Mouse (Mus musculus): Measurements from ENCODE around the gene Eml2.

The Eml2 gene

DNA sequence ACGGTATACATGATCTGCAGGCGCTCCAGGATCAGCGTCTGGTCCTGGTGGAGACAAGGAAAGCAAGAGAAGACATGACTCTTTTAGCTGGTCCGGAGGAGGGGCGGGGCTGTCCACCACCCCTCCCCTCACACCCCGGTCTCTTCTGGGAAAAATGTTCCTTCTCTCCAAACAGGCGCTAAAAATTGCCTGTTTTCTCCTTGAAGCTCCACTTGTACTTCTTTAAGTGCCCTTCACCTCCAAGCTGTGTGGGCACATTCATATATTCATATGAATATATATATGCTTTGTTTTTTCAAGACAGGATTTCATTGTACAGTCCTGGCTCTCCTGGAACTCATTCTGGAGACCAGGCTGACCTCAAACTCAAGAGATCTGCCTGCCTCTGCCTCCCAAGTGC lies 13.3 kb upstream of the Eml2 start:
- no peak for DNase-seq (ENCODE audit: low spot score in 2 of 2)

DNA sequence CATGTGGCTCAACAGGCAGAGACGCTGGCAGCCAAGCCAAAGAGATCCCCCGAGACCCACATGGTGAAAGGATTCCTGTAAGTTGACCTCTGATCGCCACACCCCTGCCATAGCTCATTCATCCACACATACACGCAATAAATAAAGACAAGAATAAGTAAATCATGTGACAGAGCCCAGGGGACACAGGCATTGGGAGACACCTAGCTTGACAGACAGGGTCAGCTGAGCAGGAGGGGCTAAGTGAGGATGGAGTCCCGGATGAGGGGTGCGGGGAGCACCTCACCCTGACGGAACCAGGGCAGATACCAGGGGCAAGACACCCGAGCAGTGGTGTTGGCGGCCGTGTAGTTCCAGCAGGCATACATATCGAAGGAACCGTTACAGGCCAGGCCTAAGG lies 12.5 kb upstream of the Eml2 start:
- no peak for DNase-seq (ENCODE audit: low spot score in 2 of 2)

DNA sequence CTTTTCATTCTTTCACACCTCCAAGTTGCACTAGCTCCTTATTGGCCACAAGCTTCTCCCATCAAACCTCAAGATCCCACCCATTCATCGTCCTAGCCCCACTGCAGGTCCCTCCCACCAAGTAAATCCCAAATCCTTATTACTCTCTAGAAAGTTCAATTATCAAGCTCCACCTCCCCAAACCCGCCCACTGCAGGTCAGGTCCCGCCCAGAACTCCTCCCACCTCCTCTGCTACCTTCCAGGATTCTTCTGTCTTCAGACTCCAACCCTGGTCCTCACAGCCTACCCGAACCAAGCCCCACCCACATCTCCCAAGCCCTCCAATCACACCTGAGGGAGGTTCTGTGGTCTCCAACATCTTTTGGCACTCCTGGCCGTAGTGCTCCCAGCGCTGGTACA lies 12.0 kb upstream of the Eml2 start:
- DNase-seq (ENCODE audit: low spot score in 2 of 2) = no peak

DNA sequence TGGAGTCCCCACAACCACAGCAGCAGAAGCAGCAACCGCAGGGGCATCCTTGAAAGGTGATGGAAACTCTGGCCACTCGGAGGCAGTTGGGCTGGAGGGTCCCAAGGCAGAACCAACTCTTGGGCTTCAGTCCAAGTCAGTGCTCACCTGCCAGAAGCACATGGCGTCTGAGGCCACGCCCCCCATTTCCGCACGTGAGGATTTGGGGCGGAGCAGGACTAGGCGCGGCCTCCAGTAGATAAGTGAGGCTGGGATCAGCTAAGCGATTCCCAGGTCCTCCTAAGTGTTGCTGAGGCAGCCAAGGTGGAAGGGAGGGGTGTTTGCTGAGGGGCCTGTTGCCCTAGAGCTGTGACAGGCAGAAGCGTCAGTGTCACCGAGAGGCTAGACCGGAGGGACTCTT lies 11.2 kb upstream of the Eml2 start:
- DNase-seq (ENCODE audit: low spot score in 2 of 2) = no peak

DNA sequence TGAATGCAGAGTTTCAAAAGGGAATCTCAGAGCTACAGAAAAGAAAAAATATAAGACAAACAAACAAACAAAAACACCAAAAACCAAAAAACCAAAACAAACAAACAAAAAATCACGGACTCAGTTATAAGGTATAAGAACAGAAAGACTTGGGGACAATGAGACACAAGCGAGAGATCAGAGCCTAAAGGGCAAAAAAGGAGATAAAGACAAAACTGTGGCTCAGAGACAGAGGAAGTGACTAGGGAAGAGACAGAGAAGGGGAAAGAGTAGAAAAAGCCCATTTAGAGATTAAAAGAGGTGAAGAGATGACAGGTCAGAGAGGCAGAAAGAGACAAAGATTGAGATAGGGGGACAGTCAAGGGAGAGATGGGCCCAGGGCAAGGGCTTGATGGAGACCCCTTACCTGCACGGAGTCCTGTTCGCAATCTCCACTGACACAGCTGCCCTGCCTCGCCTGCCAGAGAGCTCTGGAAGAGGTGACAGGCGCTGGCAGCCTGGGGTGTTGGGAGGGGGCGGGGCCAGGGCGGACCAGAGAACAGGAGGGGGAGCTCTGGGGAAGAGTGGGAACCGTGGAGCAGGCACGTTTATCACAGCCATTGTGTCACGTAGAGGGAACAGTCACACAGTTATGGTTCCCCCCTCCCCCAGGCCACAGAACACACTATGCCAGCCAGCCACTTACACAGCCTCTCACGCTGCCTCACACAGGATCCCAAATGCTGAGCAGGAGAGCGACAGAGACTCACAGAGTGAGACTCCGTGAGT lies 10.4 kb upstream of the Eml2 start, which contains the start of gene Gipr:
Gene Gipr, minus strand, starts transcription at position 472 of the 768 bp plus-strand sequence.
- no peak for DNase-seq (ENCODE audit: low spot score in 2 of 2)

DNA sequence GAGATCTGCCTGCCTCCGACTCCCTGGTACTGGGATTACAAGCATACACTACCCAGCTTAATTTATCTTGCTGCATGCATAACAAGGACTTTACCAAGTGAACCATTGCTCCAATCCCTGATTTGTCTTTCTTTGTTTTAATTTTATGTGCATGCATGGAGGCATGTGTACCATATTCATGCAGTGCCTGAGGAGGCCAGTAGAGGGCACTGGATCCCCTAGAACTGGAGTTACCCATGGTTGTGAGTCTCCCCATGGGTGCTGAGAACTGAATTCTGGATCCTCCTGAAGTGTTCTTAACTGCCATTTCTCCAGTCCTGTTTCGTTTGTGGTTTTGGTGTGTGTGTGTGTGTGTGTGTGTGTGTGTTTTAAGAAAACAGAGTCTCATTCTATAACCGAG lies 9.2 kb upstream of the Eml2 start:
- no peak for DNase-seq (ENCODE audit: low spot score in 2 of 2)

DNA sequence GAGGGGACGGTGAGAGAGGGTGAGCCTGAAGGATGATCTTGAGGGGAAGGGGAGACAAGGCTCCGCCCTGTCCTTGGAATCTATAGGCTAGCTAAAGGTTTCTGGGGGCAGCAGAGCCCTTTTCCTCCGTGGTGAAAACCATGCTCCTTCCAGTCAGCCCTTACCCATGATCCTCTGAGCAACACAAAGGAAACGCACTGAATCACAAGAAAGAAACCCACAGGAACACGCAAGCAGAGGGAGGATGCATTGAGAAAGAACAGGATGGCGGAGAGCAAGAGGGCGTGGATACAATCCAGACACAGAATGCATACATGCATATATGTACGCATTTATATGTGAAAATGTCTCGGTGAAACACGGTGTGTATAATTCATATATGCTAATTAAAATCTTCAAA lies 6.7 kb upstream of the Eml2 start:
- no peak for DNase-seq (ENCODE audit: low spot score in 2 of 2)

DNA sequence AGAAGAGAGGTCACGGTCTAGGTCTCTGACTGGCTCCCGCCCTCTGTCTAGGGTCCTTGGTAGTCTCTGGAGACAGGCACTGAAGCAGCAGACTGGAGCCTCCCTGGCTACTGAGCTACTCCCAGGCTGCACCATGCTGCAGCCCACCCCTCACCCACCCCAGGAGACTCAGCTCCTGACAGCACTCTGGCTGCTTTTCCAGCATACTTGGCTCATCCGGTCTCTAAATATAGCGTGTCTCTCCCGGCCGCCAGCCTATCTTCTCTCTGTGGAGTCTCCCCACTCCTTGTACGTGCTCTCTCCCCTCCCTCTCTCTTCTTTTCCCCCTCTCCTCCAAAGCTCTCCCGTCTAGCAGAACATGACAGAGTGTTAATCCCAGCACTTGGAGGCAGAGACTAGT lies 6.1 kb upstream of the Eml2 start:
- DNase-seq (ENCODE audit: low spot score in 2 of 2) = no peak

DNA sequence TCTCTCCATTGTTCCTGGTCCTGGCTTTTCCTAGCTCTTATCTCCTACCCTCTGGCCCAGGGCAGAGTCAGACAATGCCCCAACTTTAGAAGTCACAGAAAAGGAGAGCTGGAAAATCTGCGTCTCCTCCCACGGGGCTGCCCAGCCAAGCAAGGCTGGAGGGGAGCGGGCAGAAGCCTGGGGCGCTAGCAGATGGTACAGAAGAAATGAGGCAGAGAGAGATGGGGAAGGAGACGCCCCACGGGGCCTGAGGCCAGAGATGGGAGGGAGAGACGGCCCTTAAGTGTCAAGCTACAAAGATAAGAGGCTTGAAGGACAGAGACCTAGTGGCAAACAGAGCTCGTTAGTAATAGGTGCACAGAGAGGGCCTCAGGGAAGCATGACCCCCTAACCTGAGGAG lies 4.4 kb upstream of the Eml2 start:
- DNase-seq (ENCODE audit: low spot score in 2 of 2) = no peak

DNA sequence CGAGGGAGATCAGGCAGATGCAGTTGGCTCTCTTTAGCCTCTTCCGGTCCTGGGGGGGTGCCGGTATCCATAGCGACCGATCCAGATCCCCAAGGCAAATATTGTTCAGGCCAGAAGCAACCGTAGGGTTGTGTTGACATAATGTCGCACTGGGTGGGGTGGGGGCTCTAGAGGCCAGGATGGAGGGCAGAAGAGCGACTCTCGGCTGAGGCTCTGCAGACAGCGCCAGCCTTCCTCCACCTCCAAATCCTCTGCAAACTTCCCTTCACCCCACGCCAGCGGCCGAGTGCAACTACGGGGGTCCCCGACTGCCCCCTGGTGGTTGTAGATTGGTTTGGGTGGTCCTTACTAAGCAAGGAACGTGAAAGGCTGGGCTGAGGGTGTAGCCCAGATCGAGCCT lies 3.3 kb upstream of the Eml2 start:
- peak; percentile 74 to 90 for DNase-seq (ENCODE audit: low spot score in 2 of 2)

DNA sequence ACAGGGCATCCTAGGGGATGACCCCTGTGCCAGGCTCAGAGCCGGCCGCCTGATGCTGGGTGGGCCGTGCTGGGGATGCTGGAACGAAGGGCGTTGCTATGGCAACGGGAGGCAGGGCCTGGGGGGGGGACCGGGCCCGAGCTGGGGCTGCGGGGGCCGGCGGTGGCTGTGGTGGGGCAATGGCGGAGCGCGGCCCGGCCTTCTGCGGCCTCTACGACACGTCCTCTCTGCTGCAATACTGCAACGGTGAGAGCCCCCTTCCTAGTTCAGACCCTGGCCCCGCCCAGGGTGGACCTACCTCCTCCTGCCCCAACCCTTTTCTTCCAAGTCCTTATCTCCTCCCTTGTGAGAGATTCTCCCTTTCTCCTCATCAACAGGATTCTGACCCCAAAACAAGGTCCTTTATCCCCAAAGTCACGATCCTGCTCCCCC lies 311 bp downstream of the Eml2 start:
- DNase-seq (ENCODE audit: low spot score in 2 of 2) = no peak

DNA sequence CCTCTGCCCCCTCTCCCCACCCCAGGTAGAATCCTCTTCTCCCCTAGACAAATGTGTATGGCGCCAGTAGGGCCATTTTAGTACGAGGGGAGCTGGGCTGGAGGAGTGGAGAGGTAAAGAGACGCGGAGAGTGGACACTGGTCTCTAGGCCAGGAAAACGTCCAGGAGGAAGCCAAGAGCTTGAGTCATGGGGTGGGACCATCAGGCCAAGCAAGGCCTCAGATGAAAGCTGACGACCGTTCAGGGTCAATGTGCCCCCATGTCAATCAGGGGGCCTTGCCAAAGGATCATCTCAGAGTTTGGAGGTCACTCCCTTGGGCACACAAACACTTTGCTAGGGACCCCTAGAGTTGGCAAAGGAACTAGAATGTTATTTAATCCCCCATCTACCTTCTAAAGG lies 995 bp downstream of the Eml2 start:
- no peak for DNase-seq (ENCODE audit: low spot score in 2 of 2)

DNA sequence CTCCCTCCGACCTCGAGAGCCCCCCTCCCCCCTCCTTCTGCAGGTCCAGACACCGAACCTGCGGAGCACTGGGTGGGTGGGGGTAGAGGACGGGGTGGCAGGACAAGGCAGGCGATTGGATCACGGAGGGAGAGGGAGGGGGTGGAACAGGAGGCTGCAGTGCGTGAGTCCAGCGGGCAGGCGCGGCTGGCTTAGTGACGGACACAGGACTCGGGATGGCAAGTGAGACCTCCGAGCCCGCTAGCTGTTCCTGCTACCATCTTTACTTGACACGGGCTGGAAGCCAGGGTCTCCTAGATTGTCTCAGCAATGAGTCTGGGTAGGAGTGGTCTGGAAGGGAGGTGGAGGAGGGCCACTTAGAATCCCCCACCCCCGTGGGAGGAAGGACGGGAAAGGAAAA lies 1.8 kb downstream of the Eml2 start:
- no peak for DNase-seq (ENCODE audit: low spot score in 2 of 2)

DNA sequence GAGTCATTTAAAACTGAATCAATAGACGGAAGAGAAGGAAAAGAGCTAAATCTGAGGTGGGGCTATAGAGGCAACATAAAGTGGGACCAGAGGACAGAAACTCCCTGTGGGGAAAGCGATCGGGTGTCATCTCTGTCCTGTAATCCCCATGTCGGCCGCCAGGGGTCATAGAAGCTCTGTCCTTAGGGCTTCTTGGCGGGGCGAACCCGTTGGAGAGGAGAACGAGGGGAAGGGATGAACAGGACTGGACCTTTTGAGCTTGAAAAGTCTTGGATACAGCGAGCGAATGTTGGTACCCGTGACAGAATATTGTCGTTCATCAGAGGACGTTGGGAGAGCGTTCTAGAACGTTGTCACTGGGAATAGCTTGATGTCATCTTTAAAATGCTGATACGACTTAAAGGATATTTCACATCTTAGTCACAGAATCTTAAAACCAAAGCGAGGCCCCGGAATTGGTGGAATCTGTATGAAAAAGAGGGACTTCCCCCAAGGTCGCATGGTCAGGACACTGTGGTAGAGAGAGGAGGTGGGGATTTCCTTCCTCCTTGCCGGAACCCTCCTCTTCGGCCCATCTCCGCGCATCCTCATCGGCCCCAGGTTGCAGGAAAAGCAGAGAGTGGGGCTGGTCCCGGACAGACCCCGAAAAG lies 2.3 kb downstream of the Eml2 start:
- DNase-seq (ENCODE audit: low spot score in 2 of 2) = peak; percentile 76 to 93

DNA sequence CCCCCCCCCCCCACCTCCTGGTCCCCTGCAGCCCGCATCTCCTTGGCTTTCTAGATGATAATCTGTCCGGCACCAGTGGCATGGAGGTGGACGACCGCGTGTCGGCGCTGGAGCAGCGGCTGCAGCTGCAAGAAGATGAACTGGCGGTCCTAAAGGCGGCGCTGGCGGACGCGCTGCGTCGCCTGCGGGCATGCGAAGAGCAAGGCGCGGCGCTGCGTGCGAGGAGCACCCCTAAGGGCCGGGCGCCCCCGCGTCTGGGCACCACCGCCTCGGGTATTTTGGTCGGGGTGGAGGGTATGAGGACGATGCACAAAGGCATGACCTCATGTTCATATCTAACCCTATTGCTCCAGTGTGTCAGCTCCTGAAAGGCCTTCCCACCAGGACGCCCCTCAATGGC lies 3.0 kb downstream of the Eml2 start:
- peak; percentile 59 to 81 for DNase-seq (ENCODE audit: low spot score in 2 of 2)

DNA sequence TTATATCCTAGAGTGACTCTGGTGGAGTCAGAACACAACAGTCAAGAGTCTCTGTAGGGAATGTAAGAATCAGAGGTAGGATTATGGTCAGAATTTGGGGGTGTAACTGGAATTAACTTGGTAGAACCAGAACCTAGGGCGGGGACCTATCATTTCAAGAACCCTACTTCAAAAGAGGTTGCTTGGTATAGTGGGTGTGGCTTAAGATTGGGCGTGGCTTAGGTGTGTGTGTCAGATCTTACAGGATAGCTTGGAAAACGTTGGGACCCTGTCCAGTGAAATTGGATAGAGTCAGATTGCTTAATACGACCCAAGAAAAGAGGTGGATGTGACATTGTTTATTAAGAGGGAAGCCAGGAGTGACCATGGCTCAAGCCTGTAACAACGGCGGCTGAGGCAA lies 3.7 kb downstream of the Eml2 start:
- no peak for DNase-seq (ENCODE audit: low spot score in 2 of 2)

DNA sequence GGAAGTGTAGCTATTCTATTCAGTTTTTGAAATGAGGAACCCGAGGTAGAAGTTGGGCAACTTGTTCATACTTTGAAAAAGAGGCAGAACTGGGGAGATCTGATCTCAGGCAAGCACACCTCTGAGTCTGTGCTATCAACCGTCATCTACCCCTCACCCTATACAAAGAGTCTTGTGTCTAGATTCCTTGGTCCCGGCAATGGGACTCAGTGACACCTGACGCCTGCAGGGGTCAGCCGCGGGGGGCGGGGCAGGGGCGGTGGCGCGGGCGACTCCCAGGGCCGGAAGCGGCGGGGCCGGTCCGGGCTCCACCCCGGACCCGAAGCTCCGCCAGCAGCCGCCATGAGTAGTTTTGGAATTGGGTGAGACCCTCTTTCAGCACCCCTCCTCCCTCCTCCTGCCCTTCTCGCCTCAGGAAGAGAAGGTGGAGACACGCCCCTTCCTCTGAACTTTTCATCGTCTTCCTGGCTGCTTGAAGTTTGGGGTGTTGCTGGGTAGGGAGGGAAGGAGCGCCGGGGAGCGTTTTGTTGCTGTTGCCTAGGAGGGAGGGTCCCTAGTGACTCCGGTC lies 4.7 kb downstream of the Eml2 start:
- no peak for DNase-seq (ENCODE audit: low spot score in 2 of 2)

DNA sequence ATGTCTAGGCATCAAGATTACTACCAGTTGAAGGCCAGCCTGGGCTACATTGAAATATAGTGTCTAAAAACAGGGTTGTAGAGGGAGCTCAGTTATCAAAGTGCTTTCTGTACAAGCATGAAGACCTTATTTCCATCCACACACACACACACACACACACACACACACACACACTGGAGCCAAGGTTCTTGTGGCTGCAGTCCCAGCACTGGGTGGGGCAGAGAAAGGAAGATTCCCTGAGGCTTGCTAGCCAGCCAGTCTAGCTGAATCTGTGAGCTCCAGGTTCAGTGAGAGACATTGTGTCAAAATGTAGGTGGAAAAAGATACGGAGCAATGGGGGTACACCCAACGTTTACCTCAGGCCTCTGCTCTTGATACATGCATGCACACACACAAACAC lies 8.0 kb downstream of the Eml2 start:
- no peak for DNase-seq (ENCODE audit: low spot score in 2 of 2)

DNA sequence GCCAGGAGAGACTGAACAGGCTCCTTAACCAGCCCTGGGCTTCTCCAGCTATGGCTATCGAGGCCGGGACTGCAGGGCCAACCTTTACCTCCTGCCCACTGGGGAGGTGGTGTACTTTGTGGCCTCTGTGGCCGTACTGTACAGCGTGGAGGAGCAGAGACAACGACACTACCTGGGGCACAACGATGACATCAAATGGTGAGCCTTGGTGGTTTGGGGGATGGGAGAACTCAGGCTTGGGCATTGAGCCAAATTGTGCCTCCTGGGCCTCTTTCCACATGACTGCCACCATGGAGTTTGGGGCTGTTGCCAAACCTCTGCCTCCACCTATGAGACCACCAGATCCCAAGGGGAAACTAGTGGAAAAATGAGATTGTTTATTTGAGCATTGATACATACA lies 8.5 kb downstream of the Eml2 start:
- no peak for DNase-seq (ENCODE audit: low spot score in 2 of 2)

DNA sequence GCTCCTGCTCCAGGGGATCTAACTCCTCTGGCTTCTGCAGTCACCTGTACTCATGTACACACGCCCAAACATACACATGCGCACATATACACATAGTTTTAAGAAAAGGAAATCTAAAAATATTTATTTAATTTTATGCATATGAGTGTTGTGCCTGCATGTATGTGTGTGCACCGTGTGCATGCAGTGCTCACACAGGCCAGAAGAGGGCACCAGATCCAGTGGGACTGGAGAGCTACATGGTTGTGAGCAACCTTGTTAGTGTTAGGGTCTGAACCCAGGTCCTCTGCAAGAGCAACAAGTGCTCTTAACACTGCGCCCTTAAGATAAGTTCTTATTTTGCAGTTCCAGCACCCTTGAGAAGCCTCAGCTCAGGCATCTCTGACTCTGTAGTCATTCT lies 18.5 kb downstream of the Eml2 start:
- DNase-seq (ENCODE audit: low spot score in 2 of 2) = no peak

DNA sequence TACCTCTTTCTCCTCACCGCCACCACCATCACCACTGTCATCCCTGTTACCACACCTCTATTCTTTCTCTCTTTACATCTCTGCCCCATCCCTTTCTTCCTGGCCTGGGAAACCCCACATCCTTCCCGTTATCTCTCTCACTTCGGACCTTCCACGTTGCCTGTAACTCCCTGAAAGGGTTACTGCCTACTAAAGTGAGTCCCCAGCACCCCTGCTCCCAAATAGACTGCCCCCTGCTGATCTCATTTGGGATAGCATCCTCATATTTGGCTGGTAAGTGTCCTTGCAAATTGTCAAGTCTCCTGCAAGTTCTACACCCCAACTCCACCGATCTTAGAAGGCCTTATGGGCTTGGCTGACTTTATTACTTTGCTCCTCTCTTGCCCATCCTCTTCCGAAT lies 20.5 kb downstream of the Eml2 start:
- peak in 1 of 2 experiments; percentile 74 for DNase-seq (ENCODE audit: low spot score in 2 of 2)

DNA sequence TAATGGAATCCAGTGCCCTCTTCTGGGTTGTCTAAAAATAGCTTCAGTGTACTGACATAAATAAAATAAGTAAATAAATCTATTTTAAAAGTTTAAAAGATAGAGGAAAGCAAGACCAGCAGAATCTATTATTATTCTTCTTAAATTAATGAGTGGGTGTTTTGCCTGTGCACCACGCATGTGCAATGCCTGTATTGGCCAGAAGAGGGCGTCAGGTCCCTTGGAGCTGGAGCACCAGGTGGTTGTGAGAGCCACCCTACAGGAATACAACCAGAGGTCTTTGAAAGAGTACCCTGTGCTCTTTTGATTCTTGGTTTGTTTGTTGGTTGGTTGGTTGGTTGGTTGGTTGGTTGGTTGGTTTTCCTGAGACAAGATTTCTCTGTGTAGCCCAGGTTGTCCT lies 21.8 kb downstream of the Eml2 start:
- peak; percentile 52 to 85 for DNase-seq (ENCODE audit: low spot score in 2 of 2)

DNA sequence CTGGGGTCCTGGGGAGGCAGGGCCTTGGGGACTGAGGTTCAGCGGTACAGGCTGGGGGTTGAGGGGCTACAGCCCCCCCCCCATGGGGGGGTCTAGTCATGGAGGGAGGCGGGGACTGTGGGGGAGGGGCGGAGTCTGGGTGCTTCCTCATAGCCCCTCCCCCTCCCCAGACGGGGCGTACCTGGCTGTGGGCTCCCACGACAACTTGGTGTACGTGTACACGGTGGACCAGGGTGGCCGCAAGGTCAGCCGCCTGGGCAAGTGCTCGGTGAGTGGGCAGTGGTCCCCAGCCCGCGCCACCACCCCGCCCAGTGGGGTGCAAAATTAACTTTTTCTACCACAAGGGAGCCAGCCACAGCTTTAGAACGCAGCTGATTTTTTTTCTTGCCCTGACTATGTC lies 25.4 kb downstream of the Eml2 start:
- DNase-seq (ENCODE audit: low spot score in 2 of 2) = no peak
